Mouse (Mus musculus): ENCODE measurements at regions not wholly inside any gene's neighbourhood (a gene's known extent, or its start where the extent isn't known, plus 50 kb on each side); places are given as distances from the start of the nearest gene placed in this dataset.

- TF ChIP-seq MAX (IDR thresholded peaks at IDR 0.05; ENCODE audit: low read depth) (no peak), E2F4 (IDR thresholded peaks at IDR 0.05; ENCODE audit: insufficient read depth) (no peak), POLR2A (IDR thresholded peaks at IDR 0.05; ENCODE audit: insufficient read length, low read depth) (no peak)
Observed at GRCm38 (mm10) chr1:42026423-42026822, 669.1 kb upstream of the Pou3f3 start.
